In genomic region chr2:11502255-11502765, GRCm38 (mm10) we compare ENCODE assay signal across 7 mouse cellular contexts. TPM values are rescaled to one million over a fixed set of nuclear protein-coding genes. Genes with fewer than 3 reads are reported as not detected.
A peak's percentile ranks its signal among the peaks of the same experiment; 100 is the strongest.
DNase-seq lines count a peak whose midpoint lies in the region; ATAC-seq and TF ChIP-seq lines count a peak whose summit lies in the region.

No protein-coding gene starts in this region.

- peak; percentile 14; the same call in 1 of the 2 replicates for TF ChIP-seq POLR2A in lung, adult 2 months (IDR thresholded peaks at IDR 0.05; ENCODE audit: borderline replicate concordance, extremely low read depth, low read depth, low read length)
- no peak for TF ChIP-seq POLR2A in embryonic fibroblast, embryonic 13.5 days (IDR thresholded peaks at IDR 0.05; ENCODE audit: low read depth, low read length)
- TF ChIP-seq POLR2A in myocyte (IDR thresholded peaks at IDR 0.05; ENCODE audit: insufficient read length, low read depth) = no peak

- no peak for DNase-seq in lung, adult 2 months
- no peak for DNase-seq in lung, postnatal 36 days
- DNase-seq in intestine, embryonic 14.5 days (ENCODE audit: low spot score) = no peak
- no peak for DNase-seq in ovary, postnatal 10 days (ENCODE audit: low spot score)
- DNase-seq in right cerebral cortex, postnatal 10 days (ENCODE audit: low spot score in 2 of 2) = no peak

- 0 out of 2 replicates have a peak, but pooled peaks have one; percentile 5 for TF ChIP-seq CTCF in lung, adult 2 months (IDR thresholded peaks at IDR 0.05; ENCODE audit: insufficient read depth, low read length)
- TF ChIP-seq CTCF in embryonic fibroblast, embryonic 13.5 days (IDR thresholded peaks at IDR 0.05; ENCODE audit: borderline replicate concordance, insufficient read depth, low read length) = no peak

- H3K4me3 ChIP-seq in lung, adult 2 months (replicated peaks; ENCODE audit: extremely low read depth, low read depth, low read length) = peak overlapping the region; percentile 79
- H3K4me3 ChIP-seq in embryonic fibroblast, embryonic 13.5 days (ENCODE audit: insufficient read depth, low read length) = peak overlapping the region; percentile 38
- peak overlapping the region; percentile 68 for H3K4me3 ChIP-seq in intestine, embryonic 14.5 days (ENCODE audit: low read depth, low read length)
- H3K4me3 ChIP-seq in myocyte = peak overlapping the region; percentile 60

- peak; percentile 43 for ATAC-seq in intestine, embryonic 14.5 days (replicated peaks; ENCODE audit: low FRiP score, low TSS enrichment, low read depth)

- peak overlapping the region; percentile 11 for H3ac ChIP-seq in myocyte (ENCODE audit: control insufficient read depth, insufficient read length)

- no peaks in the 10 kb centered on the region for H3K79me2 ChIP-seq in myocyte (ENCODE audit: control insufficient read depth, insufficient read depth)

- H3K36me3 ChIP-seq in intestine, embryonic 14.5 days (ENCODE audit: control insufficient read depth, insufficient read depth, low read length) = peaks cover 15% of the 10 kb centered on the region
- no peaks in the 10 kb centered on the region for H3K36me3 ChIP-seq in myocyte (ENCODE audit: control insufficient read depth, insufficient read depth)

- H3K4me2 ChIP-seq in intestine, embryonic 14.5 days (ENCODE audit: low read length) = peak overlapping the region; percentile 95
- H3K4me2 ChIP-seq in myocyte (ENCODE audit: low read depth) = peak overlapping the region; percentile 97

- H3K27ac ChIP-seq in embryonic fibroblast, embryonic 13.5 days (ENCODE audit: insufficient read depth, low read length) = no peak overlapping the region
- peak overlapping the region; percentile 83 for H3K27ac ChIP-seq in intestine, embryonic 14.5 days (ENCODE audit: low read depth)

- peaks cover 5% of the 10 kb centered on the region for H3K4me1 ChIP-seq in lung, adult 2 months (ENCODE audit: control insufficient read depth, insufficient read depth, low read length)
- H3K4me1 ChIP-seq in embryonic fibroblast, embryonic 13.5 days (ENCODE audit: control insufficient read depth, insufficient read depth, low read length) = 0 out of 2 replicates have a peak, but pooled peaks cover 8% of the 10 kb centered on the region
- H3K4me1 ChIP-seq in intestine, embryonic 14.5 days (replicated peaks; ENCODE audit: control insufficient read depth, insufficient read depth, low read length) = peaks cover 13% of the 10 kb centered on the region

- no peaks in the 10 kb centered on the region for H3K9me3 ChIP-seq in intestine, embryonic 14.5 days (ENCODE audit: control insufficient read depth, low read length)

- H3K27me3 ChIP-seq in intestine, embryonic 14.5 days (replicated peaks; ENCODE audit: control insufficient read depth, insufficient read depth, low read length) = peaks cover 4% of the 10 kb centered on the region; the same call in 1 of the 2 replicates
- H3K27me3 ChIP-seq in myocyte (ENCODE audit: control insufficient read depth, insufficient read depth, insufficient read length) = no peaks in the 10 kb centered on the region

- WGBS in lung, adult 2 months = 1% methylated on average over 15 of the region's 15 CpGs
- 1% methylated on average over 15 of the region's 15 CpGs for WGBS in intestine, embryonic 14.5 days

- H3K9ac ChIP-seq in intestine, embryonic 14.5 days (ENCODE audit: low read length) = peak overlapping the region; percentile 52

TF ChIP-seq in myocyte, 11 proteins besides CTCF, POLR2A, EP300 and RAD21:
- TF ChIP-seq TCF3 (IDR thresholded peaks at IDR 0.05; ENCODE audit: insufficient read length, low read depth) = no peak
- TF ChIP-seq POLR2AphosphoS2 (IDR thresholded peaks at IDR 0.05; ENCODE audit: insufficient read length, low read depth) = no peak
- TF ChIP-seq REST (IDR thresholded peaks at IDR 0.05; ENCODE audit: insufficient read depth, insufficient read length) = no peak
- no peak for TF ChIP-seq MAX (IDR thresholded peaks at IDR 0.05; ENCODE audit: low read depth)
- TF ChIP-seq USF1 (IDR thresholded peaks at IDR 0.05; ENCODE audit: low read depth) = no peak
- TF ChIP-seq MYOG (IDR thresholded peaks at IDR 0.05; ENCODE audit: control insufficient read depth in 1 of 3, insufficient read depth in 1 of 3, insufficient read length in 2 of 3, low read depth in 2 of 3) = no peak
- TF ChIP-seq SRF (IDR thresholded peaks at IDR 0.05; ENCODE audit: control insufficient read depth, insufficient read length, low read depth) = no peak
- no peak for TF ChIP-seq TCF12 (IDR thresholded peaks at IDR 0.05; ENCODE audit: insufficient read depth, poor library complexity, severe bottlenecking)
- TF ChIP-seq MYOD1 (IDR thresholded peaks at IDR 0.05; ENCODE audit: control insufficient read depth in 1 of 3, insufficient read length in 2 of 3, low read depth in 2 of 3) = no peak
- TF ChIP-seq CEBPB (IDR thresholded peaks at IDR 0.05; ENCODE audit: insufficient read depth, poor library complexity, severe bottlenecking) = no peak
- TF ChIP-seq E2F4 (IDR thresholded peaks at IDR 0.05; ENCODE audit: insufficient read depth) = no peak
TF ChIP-seq in myocyte: peak in this region for 0.

RNA-seq across cellular contexts. Expression of gene Pfkfb3, which starts 51.6 kb away (rescaled TPM):
- polyA plus RNA-seq in lung, adult 2 months (2012; rRNA removed) = 40.2 and 44.4 TPM in 2 replicates
- polyA plus RNA-seq in embryonic fibroblast, embryonic 13.5 days (2011; ENCODE audit: insufficient read length, low read depth, missing spikeins) = 14.8 and 15.2 TPM in 2 replicates
- 14.8 and 18.9 TPM in 2 replicates for polyA plus RNA-seq in intestine, embryonic 14.5 days (2014; fragmentation: Nextera tagmentation; extraction: Ambion mirVana)
- polyA plus RNA-seq in myocyte (2012; fragmentation: generic; extraction: Trizol) = 2.0 TPM
